Mouse (Mus musculus) lung, embryonic 14.5 days (tissue): ENCODE results near the gene Tet3. TPM values are rescaled to one million over a fixed set of nuclear protein-coding genes. Genes with fewer than 3 reads are reported as not detected.

Experiments
- ATAC-seq: fragments of 200-750 bp; cut with Nextera tagmentation; 2 replicates; pipeline ENCODE4 v1.8.0; 2017; ENCODE audit warnings: mild to moderate bottlenecking, moderate TSS enrichment, moderate library complexity; ENCODE audit not compliant: insufficient read depth
- DNase-seq: peaks from one replicate; pipeline ENCODE4 v3.0.0-alpha.2; 2015
- H3K27ac ChIP-seq: fragments of 300-500 bp; sonication (generic); 2 replicates; pipeline ENCODE4 v1.5.1; 2014; ENCODE audit warnings: low read depth, mild to moderate bottlenecking, moderate library complexity
- H3K27me3 ChIP-seq: fragments of 300-500 bp; sonication (generic); 2 replicates; pipeline ENCODE4 v1.6.1; 2014; ENCODE audit warnings: low read length, control low read depth; ENCODE audit not compliant: insufficient read depth
- H3K36me3 ChIP-seq: fragments of 300-500 bp; sonication (generic); 2 replicates; pipeline ENCODE4 v1.6.1; 2014; ENCODE audit warnings: control low read depth; ENCODE audit not compliant: insufficient read depth
- H3K4me1 ChIP-seq: fragments of 300-500 bp; sonication (generic); 2 replicates; pipeline ENCODE4 v1.6.1; 2014; ENCODE audit warnings: antibody characterized with exemption, control low read depth; ENCODE audit not compliant: insufficient read depth
- H3K4me2 ChIP-seq: fragments of 300-500 bp; sonication (generic); 2 replicates; pipeline ENCODE4 v1.6.1; 2014; ENCODE audit warnings: mild to moderate bottlenecking
- H3K4me3 ChIP-seq: fragments of 300-500 bp; sonication (generic); 2 replicates; pipeline ENCODE4 v1.5.1; 2014; ENCODE audit warnings: low read depth, low read length
- H3K9ac ChIP-seq: fragments of 300-500 bp; sonication (generic); 2 replicates; pipeline ENCODE4 v1.6.1; 2014
- H3K9me3 ChIP-seq: fragments of 300-500 bp; sonication (generic); 2 replicates; pipeline ENCODE4 v1.6.1; 2016; ENCODE audit warnings: low read depth, low read length, control low read depth
- CTCF ChIP-seq: IDR thresholded peaks from 2 replicates; pipeline ENCODE4 v1.5.1; 2016; ENCODE audit warnings: antibody characterized with exemption, low read depth
- WGBS: fragments of 180-500 bp; shearing (Covaris S2); extraction: QIAGEN DNeasy Blood & Tissue Kit; methylation state at CpG from one replicate; pipeline ENCODE4 v1.1.7; 2014; 5-methylcytosine and 5-hydroxymethylcytosine counted together
- polyA plus RNA-seq: library from polyadenylated mRNA; unstranded; fragments of >200 nt; fragmentation: Nextera tagmentation; extraction: Ambion mirVana; gene quantifications from 2 replicates; pipeline ENCODE4 v1.2.1, GENCODE M21; 2014

The Tet3 gene
- polyA plus RNA-seq, 1 experiment from 2014 or later, result 34.4 TPM

- DNase-seq (peak; percentile 37), ATAC-seq (peak; percentile 41)
- H3K9me3 ChIP-seq, result no peaks in the 10 kb centered on the region
- no peak overlapping the region for H3K4me3 ChIP-seq
- peaks cover 19% of the 10 kb centered on the region for H3K4me1 ChIP-seq
- H3K27ac ChIP-seq, result peak overlapping the region; percentile 63
- no peak for TF ChIP-seq CTCF
- no peak overlapping the region for H3K4me2 ChIP-seq
- H3K27me3 ChIP-seq, result no peaks in the 10 kb centered on the region
- peaks cover 31% of the 10 kb centered on the region; the same call in 1 of the 2 replicates for H3K36me3 ChIP-seq
- 46% methylated on average over 9 of the region's 9 CpGs for WGBS
- H3K9ac ChIP-seq, result no peak overlapping the region
These were observed 48.7 kb downstream of the Tet3 start for GRCm38 (mm10) chr6:83410046-83410706.

- peaks cover 37% of the 10 kb centered on the region for H3K36me3 ChIP-seq
- 67% methylated on average over 9 of the region's 9 CpGs for WGBS
- H3K27me3 ChIP-seq, result no peaks in the 10 kb centered on the region
- peak overlapping the region; percentile 5; the same call in 1 of the 2 replicates for H3K27ac ChIP-seq
- no peak overlapping the region for H3K4me2 ChIP-seq
- ATAC-seq (no peak), DNase-seq (peak; percentile 34)
- H3K9ac ChIP-seq, result no peak overlapping the region
- no peak for TF ChIP-seq CTCF
- peaks cover 19% of the 10 kb centered on the region for H3K4me1 ChIP-seq
- no peak overlapping the region for H3K4me3 ChIP-seq
- no peaks in the 10 kb centered on the region for H3K9me3 ChIP-seq
These were observed 50.4 kb downstream of the Tet3 start for GRCm38 (mm10) chr6:83408510-83408909.

GRCm38 (mm10) chr6:83405511-83406064 lies 53.3 kb downstream of the Tet3 start:
- Histone ChIP-seq H3K4me3 (no peak overlapping the region), H3K4me1 (peaks cover 3% of the 10 kb centered on the region; the same call in 1 of the 2 replicates), H3K27me3 (no peaks in the 10 kb centered on the region), H3K27ac (peak overlapping the region; percentile 12; the same call in 1 of the 2 replicates), H3K4me2 (no peak overlapping the region), H3K9ac (no peak overlapping the region), H3K36me3 (peaks cover 63% of the 10 kb centered on the region), H3K9me3 (no peaks in the 10 kb centered on the region)
- no peak for DNase-seq
- TF ChIP-seq CTCF, result no peak
- ATAC-seq, result no peak
- WGBS, result 79% methylated on average over 7 of the region's 7 CpGs

DNA sequence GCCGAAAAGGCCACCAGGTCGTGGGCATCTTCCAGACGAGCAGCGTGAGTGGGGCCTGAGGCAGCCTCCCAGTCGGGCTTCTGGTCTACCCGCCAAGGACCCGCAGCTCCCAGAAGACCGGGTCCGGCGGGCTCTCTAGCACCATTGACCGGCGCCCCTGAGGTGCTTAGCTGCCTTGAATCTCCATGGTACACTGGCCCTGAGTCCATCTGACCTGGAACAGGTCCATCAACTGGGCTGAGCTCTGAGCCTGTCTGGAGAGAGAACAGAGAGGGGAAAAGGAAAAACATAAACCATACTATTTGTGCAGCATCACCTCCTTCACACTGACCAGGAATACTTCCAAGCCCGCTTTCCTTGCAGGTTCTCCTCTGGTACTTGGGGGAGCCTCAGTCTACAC lies 54.3 kb downstream of the Tet3 start:
- DNase-seq, result no peak
- no peak for ATAC-seq
- 94% methylated on average over 13 of the region's 13 CpGs for WGBS
- Histone ChIP-seq H3K4me1 (no peaks in the 10 kb centered on the region), H3K9me3 (no peaks in the 10 kb centered on the region), H3K36me3 (peaks cover 72% of the 10 kb centered on the region), H3K4me3 (no peak overlapping the region), H3K27ac (no peak overlapping the region), H3K4me2 (no peak overlapping the region), H3K27me3 (no peaks in the 10 kb centered on the region), H3K9ac (no peak overlapping the region)
- no peak for TF ChIP-seq CTCF

DNA sequence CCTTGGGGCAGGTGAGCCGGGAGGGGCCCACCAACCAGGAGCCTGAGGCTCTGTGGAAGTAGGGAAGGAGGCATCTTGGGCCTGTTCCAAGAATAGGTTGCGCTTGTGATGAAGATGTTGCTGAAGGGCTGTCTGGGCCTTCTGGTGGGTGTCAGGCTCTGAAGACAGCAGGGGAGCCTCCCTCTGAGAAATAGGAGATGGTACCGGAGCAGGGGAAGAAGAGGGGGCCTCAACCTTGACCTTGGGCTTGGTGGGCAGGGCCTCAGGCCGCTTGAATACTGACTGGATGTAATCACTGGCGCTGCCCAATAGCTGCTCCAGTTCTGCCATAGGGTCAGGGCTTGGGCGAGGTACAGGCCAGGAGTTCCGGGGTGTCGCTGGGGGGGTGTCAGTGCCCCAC lies 55.4 kb downstream of the Tet3 start:
- no peak for DNase-seq
- Histone ChIP-seq H3K27me3 (no peaks in the 10 kb centered on the region), H3K27ac (no peak overlapping the region), H3K36me3 (peaks cover 82% of the 10 kb centered on the region), H3K9me3 (no peaks in the 10 kb centered on the region), H3K4me1 (no peaks in the 10 kb centered on the region), H3K4me3 (no peak overlapping the region), H3K4me2 (no peak overlapping the region), H3K9ac (no peak overlapping the region)
- no peak for ATAC-seq
- no peak for TF ChIP-seq CTCF
- 91% methylated on average over 8 of the region's 8 CpGs for WGBS

DNA sequence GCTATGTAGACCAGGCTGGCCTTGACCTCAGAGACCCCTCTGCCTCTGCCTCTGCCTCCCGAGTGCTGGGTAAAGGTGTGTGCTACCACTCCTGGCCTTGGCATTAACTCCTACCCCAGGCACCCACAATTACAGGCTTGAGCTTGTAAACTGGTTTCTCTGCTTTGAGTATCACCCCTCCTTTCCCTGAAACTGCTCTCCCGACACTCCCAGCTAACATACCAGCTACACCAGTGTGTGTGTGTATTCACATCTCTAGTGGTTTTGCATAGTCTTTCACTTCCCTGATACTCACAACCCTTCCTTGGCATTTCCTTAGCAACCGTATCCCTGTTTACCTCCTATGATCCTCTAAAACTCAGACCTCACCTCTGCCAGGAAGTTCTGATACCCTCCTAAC lies 59.1 kb downstream of the Tet3 start:
- TF ChIP-seq CTCF, result no peak
- Histone ChIP-seq H3K4me1 (no peaks in the 10 kb centered on the region), H3K36me3 (peaks cover 96% of the 10 kb centered on the region), H3K4me3 (no peak overlapping the region), H3K9ac (no peak overlapping the region), H3K9me3 (no peaks in the 10 kb centered on the region), H3K27ac (no peak overlapping the region), H3K4me2 (no peak overlapping the region), H3K27me3 (no peaks in the 10 kb centered on the region)
- no peak for DNase-seq
- no peak for ATAC-seq
- 72% methylated on average over 3 of the region's 3 CpGs for WGBS

GRCm38 (mm10) chr6:83397728-83398127 lies 61.2 kb downstream of the Tet3 start:
- H3K9me3 ChIP-seq, result no peaks in the 10 kb centered on the region
- H3K27ac ChIP-seq, result no peak overlapping the region
- 68% methylated on average over 8 of the region's 8 CpGs for WGBS
- no peak overlapping the region for H3K9ac ChIP-seq
- no peak overlapping the region for H3K4me2 ChIP-seq
- ATAC-seq (no peak), DNase-seq (no peak)
- H3K36me3 ChIP-seq, result peaks cover 87% of the 10 kb centered on the region
- no peak for TF ChIP-seq CTCF
- no peaks in the 10 kb centered on the region for H3K27me3 ChIP-seq
- no peak overlapping the region for H3K4me3 ChIP-seq
- no peaks in the 10 kb centered on the region for H3K4me1 ChIP-seq
